Mouse (Mus musculus): Measurements from ENCODE around the gene Vmn1r121. TPM values are rescaled to one million over a fixed set of nuclear protein-coding genes. Genes with fewer than 3 reads are reported as not detected.

The Vmn1r121 gene
- polyA plus RNA-seq (2017; shearing (Covaris generic)), result not detected

DNA sequence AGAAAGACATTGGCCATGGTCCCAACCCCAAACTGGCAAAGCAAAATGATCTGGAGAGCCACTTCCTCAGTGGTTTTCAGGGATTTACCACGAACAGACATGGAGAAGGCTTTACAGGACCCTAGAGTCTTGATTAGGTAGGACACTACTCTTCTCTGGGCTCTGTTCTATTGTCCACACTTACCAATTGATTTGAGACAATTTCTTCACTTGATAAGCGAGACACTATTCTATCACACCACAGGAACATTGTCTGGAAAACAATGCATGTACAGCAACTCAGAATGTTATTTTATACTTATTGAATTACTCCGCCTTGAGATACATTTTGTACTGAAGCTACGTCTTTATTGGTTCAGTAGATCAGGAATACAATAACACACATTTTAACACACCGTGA, at the start of gene Vmn1r121:
Gene Vmn1r121, minus strand, starts transcription at position 101 of the 400 bp plus-strand sequence.

DNA sequence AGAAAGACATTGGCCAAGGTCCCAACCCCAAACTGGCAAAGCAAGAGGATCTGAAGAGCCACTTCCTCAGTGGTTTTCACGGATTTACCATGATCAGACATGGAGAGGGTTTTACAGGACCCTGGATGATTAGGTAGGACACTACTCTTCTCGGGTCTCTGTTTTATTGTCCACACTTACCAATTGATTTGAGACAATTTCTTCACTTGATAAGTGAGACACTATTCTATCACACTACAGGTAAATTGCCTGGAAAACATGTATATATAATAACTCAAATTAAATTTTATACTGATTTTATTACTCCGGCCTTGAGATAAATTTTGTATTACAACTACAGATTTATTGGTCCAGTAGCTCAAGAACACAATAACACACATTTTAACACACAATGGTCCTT, 35.7 kb upstream of the Vmn1r121 start, which contains the start of gene Vmn1r122:
Gene Vmn1r122, minus strand, starts transcription at position 101 of the 400 bp plus-strand sequence.

DNA sequence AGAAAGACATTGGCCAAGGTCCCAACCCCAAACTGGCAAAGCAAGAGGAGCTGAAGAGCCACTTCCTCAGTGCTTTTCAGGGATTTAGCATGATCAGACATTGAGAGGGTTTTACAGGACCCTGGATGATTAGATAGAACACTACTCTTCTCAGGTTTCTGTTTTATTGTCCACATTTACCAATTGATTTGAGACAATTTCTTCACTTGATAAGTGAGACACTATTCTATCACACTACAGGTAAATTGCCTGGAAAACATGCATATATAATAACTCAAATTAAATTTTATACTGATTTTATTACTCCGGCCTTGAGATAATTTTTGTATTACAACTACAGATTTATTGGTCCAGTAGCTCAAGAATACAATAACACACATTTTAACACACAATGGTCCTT, 44.6 kb downstream of the Vmn1r121 start, which contains the start of gene Vmn1r120:
Gene Vmn1r120, minus strand, starts transcription at position 101 of the 400 bp plus-strand sequence.

Other genes starting within 250 kb of the Vmn1r121 start
- gene Vmn1r116, start 226.3 kb downstream of the Vmn1r121 start, polyA plus RNA-seq (2017; shearing (Covaris generic)), result not detected
- not detected for gene Vmn1r117, start 214.4 kb downstream of the Vmn1r121 start, polyA plus RNA-seq (2017; shearing (Covaris generic))
- gene Vmn1r118, start 186.2 kb downstream of the Vmn1r121 start, polyA plus RNA-seq (2017; shearing (Covaris generic)), result not detected
- gene Vmn1r119, start 86.1 kb downstream of the Vmn1r121 start, polyA plus RNA-seq (2017; shearing (Covaris generic)), result not detected
- gene Vmn1r120, start 44.7 kb downstream of the Vmn1r121 start, polyA plus RNA-seq (2017; shearing (Covaris generic)), result not detected
- gene Vmn1r122, start 35.6 kb upstream of the Vmn1r121 start, polyA plus RNA-seq (2017; shearing (Covaris generic)), result not detected
- gene Vmn1r123, start 63.7 kb upstream of the Vmn1r121 start, polyA plus RNA-seq (2017; shearing (Covaris generic)), result not detected
- gene Gm5157, start 91.9 kb upstream of the Vmn1r121 start, polyA plus RNA-seq (2017; shearing (Covaris generic)), result not detected
- not detected for gene Vmn1r124, start 162.1 kb upstream of the Vmn1r121 start, polyA plus RNA-seq (2017; shearing (Covaris generic))
- gene Vmn1r125, start 173.7 kb upstream of the Vmn1r121 start, polyA plus RNA-seq (2017; shearing (Covaris generic)), result not detected
- not detected for gene Vmn1r126, start 203.0 kb upstream of the Vmn1r121 start, polyA plus RNA-seq (2017; shearing (Covaris generic))
- gene Vmn1r127, start 221.3 kb upstream of the Vmn1r121 start, polyA plus RNA-seq (2017; shearing (Covaris generic)), result not detected

All from effector memory CD4-positive, alpha-beta T cell, adult 5 months (primary cell).